Mouse (Mus musculus): ENCODE data around the gene Gm20388.

Gene Gm20388

GRCm38 (mm10) chr8:121562941-121563351 lies 1652.3 kb downstream of the Gm20388 start:
- DNase-seq (ENCODE audit: low spot score in 2 of 2): no peak

DNA sequence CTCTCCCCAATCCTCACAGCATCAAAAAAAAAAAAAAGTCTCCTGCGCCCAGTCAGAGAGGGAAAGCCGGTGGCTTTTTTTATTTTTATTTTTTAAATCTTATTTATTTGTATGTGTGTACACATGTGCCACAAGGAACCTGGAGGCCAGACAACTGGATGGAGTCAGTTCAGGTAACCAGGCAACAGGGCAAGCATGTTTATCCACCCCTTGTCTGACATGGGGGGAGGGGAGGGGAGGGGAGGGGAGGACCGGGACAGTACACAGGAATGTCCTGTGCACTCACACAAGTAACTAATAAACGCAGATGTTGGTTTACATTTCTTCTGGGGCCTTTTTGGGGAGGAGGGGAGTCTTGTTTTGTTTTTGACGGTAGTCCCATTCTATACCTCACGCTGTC lies 1653.1 kb downstream of the Gm20388 start:
- DNase-seq (ENCODE audit: low spot score in 2 of 2): no peak

DNA sequence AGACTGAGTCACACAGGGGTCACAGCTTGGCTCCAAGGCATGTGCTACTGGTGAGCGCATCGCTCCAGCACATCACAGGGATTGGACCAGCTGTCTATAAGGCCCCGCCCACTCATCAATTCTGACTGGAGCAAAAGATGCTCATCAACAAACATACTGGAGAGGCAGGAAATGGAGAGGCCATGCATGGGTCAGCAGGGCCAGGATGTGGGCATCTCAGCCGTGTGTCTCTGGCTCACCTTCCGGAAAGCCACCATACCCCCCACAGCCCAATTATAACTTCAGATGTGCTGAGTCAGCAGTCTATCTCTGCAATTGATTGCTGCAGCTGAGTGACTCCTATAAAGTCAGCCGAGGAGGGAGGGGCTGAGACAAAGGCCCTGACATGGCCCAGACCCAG lies 1657.7 kb downstream of the Gm20388 start:
- no peak for DNase-seq (ENCODE audit: low spot score in 2 of 2)

GRCm38 (mm10) chr8:121570335-121570734 lies 1659.7 kb downstream of the Gm20388 start:
- no peak for DNase-seq (ENCODE audit: low spot score in 2 of 2)

DNA sequence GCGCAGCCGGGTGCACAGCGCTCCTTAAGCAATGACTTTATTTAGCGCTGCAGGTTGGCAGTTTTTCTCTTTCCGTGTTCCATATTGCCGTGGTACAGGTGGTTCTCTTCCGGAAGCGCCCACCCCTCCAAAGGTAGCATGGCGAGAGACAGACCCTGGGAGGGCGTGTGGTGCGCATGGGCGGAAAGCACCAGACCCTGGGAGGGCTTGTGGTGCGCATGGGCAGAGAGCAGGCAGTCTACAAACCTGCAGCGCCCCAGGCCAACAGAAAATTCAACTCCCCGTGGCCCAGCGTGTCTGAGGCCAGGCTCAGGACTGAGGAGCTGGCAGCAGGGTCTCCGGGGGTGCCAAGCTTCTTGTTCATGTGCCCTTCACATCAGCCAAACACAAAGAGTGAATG lies 1660.2 kb downstream of the Gm20388 start:
- DNase-seq (ENCODE audit: low spot score in 2 of 2): no peak

DNA sequence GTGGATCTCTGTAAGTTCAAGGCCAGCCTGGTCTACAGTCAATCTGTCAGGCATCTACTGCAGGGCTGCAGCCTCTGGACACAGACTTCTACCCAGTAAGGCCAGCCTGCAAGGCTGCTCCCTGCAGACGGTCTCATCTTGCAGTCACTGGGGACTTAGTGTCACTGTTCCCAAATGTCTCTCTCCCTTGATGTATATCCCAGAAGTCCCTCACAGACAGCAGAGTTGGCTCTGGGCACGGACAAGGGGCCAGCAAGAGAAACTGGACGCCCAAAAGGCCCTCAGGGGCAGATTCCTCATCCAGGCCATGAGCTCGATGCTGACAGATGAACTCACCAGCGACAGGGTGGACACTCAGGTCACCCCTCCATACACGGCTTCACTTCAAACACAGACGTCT lies 1661.5 kb downstream of the Gm20388 start:
- no peak for DNase-seq (ENCODE audit: low spot score in 2 of 2)

DNA sequence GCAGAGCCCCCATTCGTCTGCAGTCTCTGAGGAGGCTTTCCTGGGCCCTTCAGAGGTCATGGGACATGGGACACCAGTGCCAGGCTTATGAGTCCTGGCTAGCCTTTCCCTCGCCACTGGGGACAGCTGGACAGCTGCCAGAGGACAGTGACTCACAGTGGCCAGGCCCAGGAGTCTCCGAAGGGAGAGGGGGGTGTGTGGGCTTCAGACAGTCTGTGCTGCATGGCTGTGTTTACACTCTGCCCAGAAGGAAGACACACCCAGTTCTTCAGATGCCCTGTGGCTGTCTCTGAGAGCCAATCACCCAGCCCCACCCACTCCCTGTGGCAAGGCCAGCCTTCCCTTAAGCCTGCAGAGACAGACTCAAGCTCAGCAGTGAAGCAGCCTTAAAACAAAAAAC lies 1662.6 kb downstream of the Gm20388 start:
- DNase-seq (ENCODE audit: low spot score in 2 of 2): no peak

DNA sequence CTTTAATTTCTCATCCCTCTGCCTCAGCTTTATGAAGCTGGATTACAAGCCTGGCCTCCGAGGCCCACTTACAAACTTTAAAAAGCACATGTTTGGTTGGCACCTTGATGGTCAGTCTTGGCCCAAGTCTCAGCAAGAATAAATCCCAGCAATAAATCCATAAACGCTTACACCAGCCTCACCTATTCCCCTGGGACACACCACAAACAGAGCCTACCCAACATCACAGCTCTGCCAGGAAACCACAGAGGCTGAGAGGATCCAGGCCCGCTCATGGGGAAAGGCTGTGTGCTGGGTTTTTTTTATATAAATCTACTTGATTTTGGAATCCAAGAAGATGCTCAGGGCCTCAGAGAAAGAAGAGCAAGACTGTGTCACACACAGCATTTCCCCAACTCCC lies 1665.0 kb downstream of the Gm20388 start:
- no peak for DNase-seq (ENCODE audit: low spot score in 2 of 2)

DNA sequence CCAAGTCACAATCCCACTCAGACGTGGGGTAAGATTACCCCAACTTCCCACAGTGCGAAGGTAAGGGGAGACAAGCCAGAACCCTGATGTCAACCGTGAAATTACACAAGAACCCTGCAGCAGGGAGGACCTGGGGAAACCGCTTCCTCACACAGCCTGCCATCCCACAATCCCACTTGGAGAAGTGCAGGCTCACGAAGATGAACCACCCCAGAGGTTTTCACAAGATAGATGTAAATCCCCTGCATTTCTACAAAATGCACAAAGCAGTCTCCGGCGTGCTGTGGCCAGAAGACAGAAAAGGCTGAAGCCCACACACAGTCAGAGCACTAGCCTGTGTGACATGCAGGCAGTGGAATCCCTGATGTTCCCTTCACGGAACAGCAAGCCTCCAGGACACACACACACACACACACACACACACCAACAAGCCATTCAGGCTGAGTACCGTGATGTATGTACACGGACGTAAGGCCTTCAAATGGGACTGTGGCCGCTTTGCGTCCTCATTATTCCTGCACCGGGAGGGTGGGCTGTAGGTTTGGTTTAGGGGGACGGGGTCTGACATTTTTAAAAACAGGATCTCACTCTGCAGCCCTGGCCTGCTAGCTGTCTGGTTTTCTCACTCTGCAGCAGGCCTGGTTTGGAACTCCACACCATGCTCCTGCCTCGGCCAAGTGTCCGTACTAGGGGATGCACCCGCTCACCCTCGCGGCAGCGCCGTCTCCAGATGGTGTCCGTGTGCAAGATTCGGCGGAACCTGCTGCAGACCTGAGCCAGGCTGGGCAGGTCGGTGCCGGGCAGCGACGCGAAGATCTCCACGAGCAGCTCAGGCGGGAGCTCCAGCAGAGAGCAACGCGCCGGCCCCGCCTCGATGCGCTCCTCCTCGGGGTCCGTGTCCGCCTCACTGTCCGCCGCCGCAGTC lies 1667.4 kb downstream of the Gm20388 start:
- no peak for DNase-seq (ENCODE audit: low spot score in 2 of 2)

DNA sequence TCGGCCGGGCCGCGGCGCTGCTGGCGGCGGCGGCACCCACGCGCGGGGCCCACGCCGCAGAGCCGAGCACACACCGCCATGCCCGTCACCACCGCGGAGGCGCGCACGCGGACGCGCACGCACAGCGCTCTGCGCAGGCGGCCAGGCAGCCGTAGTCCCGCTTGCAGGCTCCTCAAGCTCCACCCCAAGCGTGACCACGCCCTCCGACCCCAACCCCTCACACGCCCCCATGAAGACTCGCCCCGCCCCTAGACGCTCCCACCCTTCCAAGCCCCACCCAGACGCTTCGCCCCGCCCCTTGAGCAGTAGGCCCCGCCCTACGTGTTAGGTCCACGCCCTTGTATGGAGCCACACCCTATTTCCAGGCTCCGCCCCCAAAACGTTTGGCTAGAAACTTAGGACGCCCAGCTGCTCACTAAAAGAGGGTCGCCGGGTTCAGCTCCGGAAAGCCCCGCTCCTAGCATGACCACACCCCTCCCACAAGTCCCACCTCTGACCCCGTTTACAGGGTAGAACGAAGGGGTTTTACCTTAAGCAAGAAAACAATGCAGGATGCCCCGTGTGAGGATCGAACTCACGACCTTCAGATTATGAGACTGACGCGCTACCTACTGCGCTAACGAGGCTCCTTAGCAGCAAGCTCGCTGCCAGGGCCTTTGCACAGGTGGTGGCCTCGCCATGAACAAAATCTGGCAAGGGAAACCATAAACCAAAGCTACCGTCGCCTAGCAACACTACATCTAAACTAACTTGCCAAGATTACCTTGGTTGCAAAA lies 1668.2 kb downstream of the Gm20388 start, which contains the start of gene Fbxo31:
TSS of gene Fbxo31 (minus strand) at position 131 of the 776 bp plus-strand sequence.
- DNase-seq (ENCODE audit: low spot score in 2 of 2): peak; percentile 90

GRCm38 (mm10) chr8:121580465-121580864 lies 1669.8 kb downstream of the Gm20388 start:
- no peak for DNase-seq (ENCODE audit: low spot score in 2 of 2)

- DNase-seq (ENCODE audit: low spot score in 2 of 2): no peak
Measured at GRCm38 (mm10) chr8:121583653-121584052, 1673.0 kb downstream of the Gm20388 start.

DNA sequence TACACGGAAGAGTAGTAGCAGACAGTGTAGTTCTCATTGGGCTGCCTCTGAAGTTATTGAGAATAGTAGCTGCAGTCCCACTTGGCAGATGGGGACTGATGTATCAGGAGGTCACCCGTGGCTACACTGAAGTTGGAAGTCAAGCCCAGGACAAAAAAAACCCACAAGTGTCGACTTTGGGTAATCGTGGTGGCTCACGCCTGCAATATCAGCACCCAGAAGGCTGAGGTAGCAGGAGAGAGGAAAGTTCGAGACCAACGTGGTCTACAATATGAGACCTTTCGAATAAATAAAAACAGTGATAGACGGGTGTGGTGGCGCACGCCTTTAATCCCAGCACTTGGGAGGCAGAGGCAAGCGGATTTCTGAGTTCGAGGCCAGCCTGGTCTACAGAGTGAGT lies 1674.1 kb downstream of the Gm20388 start:
- DNase-seq (ENCODE audit: low spot score in 2 of 2): no peak

GRCm38 (mm10) chr8:121585159-121585825 lies 1674.7 kb downstream of the Gm20388 start:
- DNase-seq (ENCODE audit: low spot score in 2 of 2): peak; percentile 100

GRCm38 (mm10) chr8:121588750-121589149 lies 1678.1 kb downstream of the Gm20388 start:
- no peak for DNase-seq (ENCODE audit: low spot score in 2 of 2)

GRCm38 (mm10) chr8:121589205-121589726 lies 1678.6 kb downstream of the Gm20388 start:
- DNase-seq (ENCODE audit: low spot score in 2 of 2): no peak

DNA sequence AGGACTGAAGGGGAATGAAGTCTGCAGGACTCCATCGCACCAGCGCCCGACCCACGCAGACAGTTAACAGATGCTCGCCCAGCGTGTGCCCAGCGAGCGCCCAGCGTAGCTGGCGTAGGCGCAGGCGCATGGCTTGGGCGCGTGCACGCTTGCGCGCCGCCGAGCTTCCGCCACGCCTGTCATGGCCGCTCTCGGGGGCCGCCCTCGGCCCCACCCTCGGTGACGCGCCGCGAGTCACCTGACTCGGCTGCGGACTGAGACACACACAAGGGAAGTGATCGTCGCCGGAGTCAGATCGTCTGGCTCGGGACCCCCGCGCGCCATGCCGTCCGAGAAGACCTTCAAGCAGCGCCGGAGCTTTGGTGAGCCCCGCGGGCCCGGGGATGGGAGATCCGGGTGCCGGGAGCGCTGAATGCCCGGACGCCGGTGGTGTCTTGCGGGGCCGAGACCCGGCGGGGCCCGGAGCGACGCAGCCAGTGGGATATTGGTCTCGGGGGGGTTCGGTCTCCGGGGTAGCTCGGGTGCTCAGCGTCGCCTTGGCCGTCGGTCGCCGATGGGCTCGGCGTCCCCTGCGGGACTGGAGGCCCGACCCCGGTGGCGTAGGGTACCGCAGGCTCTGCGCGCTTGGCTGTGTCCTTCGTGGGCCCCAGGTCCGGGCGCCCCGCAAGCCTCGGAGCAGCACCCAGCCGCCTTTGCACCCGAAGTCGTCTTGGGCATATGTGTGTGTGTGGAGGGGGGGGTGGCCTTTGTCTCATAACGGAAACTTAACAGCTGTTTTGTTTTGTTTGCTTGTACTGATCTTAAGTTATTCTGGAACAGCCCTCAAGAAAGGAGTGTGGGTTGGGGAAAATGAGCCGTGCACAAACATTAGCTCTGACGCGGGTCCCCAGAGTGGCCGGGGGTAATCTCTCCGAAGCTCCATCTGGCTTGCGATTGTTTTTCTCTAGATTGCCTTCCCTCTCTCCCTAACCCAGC lies 1679.8 kb downstream of the Gm20388 start, which contains the start of gene Map1lc3b:
TSS of gene Map1lc3b (plus strand) at position 159 of the 975 bp plus-strand sequence.
- DNase-seq (ENCODE audit: low spot score in 2 of 2): peak; percentile 96

- no peak for DNase-seq (ENCODE audit: low spot score in 2 of 2)
Measured at GRCm38 (mm10) chr8:121591178-121592066, 1680.8 kb downstream of the Gm20388 start.

GRCm38 (mm10) chr8:121593293-121593692 lies 1682.7 kb downstream of the Gm20388 start:
- DNase-seq (ENCODE audit: low spot score in 2 of 2): no peak

Data from right cerebral cortex, postnatal 36 days (tissue).